Mouse (Mus musculus) liver, postnatal 0 days (tissue): ENCODE measurements at regions not wholly inside any gene's neighbourhood (a gene's known extent, or its start where the extent isn't known, plus 50 kb on each side); places are given as distances from the start of the nearest gene placed in this dataset.

ENCODE experiments used
- CTCF ChIP-seq: sonication (generic); IDR thresholded peaks from 2 replicates; pipeline ENCODE4 v1.5.1; 2016; ENCODE audit warnings: antibody characterized with exemption, low read depth
- EP300 ChIP-seq: IDR thresholded peaks from 2 replicates; pipeline ENCODE4 v1.6.1; 2016; ENCODE audit warnings: antibody characterized with exemption, low read depth, mild to moderate bottlenecking

DNA sequence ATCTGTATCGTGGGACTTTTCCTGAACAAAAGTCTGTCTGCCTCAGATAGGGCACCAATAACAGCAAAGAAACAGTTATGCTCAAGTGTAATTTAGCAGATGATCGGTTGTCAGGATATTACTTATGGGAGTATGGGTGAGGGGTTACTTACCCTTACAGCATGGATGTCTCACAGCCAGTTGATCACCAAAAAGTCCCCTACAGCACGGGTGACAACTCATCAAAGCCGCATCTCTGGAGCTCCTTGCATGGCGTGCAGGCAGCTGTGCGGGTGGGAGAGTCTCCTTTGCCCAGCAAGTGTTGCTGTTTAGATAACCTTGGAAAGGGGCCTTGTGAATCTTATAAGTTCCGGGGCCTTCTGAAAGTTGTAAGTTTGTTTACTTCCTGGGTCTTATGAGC, 80.4 kb upstream of the Mageb18 start:
- no peak for TF ChIP-seq CTCF
- TF ChIP-seq EP300 = no peak
